Mouse (Mus musculus): ENCODE data around the gene 4921511M17Rik. TPM values are rescaled to one million over a fixed set of nuclear protein-coding genes. Genes with fewer than 3 reads are reported as not detected.
"Not testable (repeated sequence)": the region's sequence is repeated elsewhere in the genome, so short reads cannot be mapped to it uniquely, and the experiment has no call there.

4921511M17Rik gene
- not detected in 2 replicates for polyA plus RNA-seq (2012; rRNA removed)

DNA sequence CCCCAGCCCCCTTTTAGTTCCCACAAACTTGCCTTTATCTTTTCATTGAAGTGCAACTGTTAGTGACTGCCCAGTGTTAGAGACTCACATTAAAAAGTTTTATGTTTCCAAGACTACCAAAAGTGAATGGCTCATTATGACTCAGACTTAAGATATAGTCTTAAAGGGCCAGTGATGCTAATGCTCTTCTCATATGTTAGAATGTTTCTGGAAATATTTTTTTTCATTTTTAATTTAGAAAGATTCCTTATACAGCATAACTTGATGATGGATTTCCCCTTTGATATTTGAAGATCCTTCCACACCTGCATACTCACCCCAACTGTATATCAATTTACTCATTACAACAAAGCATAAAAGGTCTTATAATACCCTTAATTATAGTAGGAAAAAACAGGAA, at the start of gene 4921511M17Rik:
Gene 4921511M17Rik, minus strand, starts transcription at position 101 of the 400 bp plus-strand sequence.
- not testable (repeated sequence) for DNase-seq (ENCODE audit: low read depth, low spot score)

DNA sequence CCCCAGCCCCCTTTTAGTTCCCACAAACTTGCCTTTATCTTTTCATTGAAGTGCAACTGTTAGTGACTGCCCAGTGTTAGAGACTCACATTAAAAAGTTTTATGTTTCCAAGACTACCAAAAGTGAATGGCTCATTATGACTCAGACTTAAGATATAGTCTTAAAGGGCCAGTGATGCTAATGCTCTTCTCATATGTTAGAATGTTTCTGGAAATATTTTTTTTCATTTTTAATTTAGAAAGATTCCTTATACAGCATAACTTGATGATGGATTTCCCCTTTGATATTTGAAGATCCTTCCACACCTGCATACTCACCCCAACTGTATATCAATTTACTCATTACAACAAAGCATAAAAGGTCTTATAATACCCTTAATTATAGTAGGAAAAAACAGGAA, 21.3 kb upstream of the 4921511M17Rik start, which contains the start of gene Gm10057:
Gene Gm10057, minus strand, starts transcription at position 101 of the 400 bp plus-strand sequence.
- DNase-seq (ENCODE audit: low read depth, low spot score), result not testable (repeated sequence)

DNA sequence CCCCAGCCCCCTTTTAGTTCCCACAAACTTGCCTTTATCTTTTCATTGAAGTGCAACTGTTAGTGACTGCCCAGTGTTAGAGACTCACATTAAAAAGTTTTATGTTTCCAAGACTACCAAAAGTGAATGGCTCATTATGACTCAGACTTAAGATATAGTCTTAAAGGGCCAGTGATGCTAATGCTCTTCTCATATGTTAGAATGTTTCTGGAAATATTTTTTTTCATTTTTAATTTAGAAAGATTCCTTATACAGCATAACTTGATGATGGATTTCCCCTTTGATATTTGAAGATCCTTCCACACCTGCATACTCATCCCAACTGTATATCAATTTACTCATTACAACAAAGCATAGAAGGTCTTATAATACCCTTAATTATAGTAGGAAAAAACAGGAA, 21.1 kb downstream of the 4921511M17Rik start, which contains the start of gene Samt1:
Gene Samt1, minus strand, starts transcription at position 101 of the 400 bp plus-strand sequence.
- not testable (repeated sequence) for DNase-seq (ENCODE audit: low read depth, low spot score)

DNA sequence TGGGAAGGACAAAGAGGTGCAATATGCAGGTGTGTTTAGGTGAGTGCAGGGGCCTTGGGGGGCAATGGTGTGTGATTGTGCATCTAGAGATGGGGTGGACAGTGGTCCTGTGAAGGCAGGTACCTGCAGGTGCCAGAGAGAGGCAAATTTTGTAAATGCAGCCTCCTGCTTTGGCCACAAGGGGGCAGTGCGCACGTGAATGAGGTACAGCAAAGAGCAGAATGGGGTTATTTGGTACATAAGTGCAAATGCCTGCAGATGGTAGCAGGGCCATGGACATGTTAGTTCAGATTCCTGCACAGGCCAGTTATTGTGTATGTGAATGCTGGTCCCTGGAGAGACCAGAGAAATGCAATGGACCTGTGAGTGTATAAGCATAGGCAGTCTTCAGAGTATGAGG, 56.7 kb downstream of the 4921511M17Rik start:
- no CpG with 5 or more reads among the region's 2 CpGs for WGBS
- not testable (repeated sequence) for DNase-seq (ENCODE audit: low read depth, low spot score)

DNA sequence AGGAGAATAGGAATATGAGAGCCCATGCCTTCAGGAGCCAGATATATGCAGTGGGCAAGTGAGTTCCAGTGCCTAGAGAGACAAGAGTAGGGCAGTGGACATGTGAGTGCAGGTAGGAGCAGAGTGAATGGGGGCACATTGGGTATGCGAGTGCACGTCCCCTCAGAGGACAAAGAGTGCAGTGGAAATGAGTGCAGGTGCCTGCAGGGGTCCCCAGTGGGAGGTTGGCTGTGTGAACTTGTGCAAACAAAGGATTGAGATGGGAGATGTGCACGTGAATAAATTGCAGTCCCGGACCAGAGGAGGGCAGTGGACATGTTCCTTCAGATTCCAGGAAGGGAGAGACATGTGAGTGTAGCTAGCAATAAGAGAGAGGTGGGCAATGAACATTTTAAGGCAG, 57.2 kb downstream of the 4921511M17Rik start:
- 28% methylated on average over 4 of the region's 4 CpGs for WGBS
- DNase-seq (ENCODE audit: low read depth, low spot score), result not testable (repeated sequence)

DNA sequence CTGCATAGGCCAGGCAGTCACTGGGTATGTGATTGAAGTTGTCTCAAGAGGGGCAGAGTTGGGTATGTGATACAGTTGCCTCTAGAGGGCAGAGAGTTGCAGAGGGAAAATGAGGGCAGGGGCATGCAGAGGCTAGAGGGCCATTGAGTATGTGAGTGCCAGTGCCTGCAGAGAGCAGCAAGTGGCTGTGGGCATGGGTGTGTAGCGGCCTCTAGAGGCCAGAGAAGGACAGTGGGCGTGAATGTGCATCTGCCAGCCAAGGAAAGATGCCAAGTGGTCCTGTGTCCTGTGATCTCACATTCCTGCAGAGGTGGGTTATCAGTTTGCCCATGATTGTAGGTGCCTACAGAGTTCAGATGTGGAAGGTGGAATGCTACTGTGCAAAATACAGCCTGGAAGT, 59.2 kb downstream of the 4921511M17Rik start:
- WGBS, result 15% methylated on average over 2 of the region's 2 CpGs
- no peak for DNase-seq (ENCODE audit: low read depth, low spot score)

Other genes starting within 250 kb of the 4921511M17Rik start
- 0.19 and 0.27 TPM in 2 replicates for gene Spin2c, start 201.6 kb downstream of the 4921511M17Rik start, polyA plus RNA-seq (2012; rRNA removed)
- gene Samt1, start 21.2 kb downstream of the 4921511M17Rik start, polyA plus RNA-seq (2012; rRNA removed), result not detected in 2 replicates
- not detected in 2 replicates for gene Gm10057, start 21.2 kb upstream of the 4921511M17Rik start, polyA plus RNA-seq (2012; rRNA removed)
- not detected in 2 replicates for gene Gm15140, start 86.9 kb upstream of the 4921511M17Rik start, polyA plus RNA-seq (2012; rRNA removed)

All from large intestine, adult 2 months (tissue).